ENCODE assay signal across 9 mouse cellular contexts in the genomic region with DNA sequence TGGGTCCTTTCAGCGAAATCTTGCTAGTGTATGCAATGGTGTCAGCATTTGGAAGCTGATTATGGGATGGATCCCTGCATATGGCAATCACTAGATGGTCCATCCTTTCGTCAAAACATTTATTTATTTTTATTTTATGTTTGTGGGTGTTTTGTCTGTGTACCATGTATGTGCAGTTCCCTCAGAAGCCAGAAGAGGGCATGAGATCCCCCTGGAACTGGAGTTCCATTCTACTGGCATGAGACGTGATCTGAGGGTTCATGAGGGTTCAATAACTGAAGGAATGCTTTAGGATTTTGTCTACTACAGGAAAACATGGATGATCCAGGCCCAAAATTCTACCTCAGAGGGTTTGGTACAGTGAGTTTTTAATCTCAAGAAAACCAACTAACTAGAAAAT. TPM values are rescaled to one million over a fixed set of nuclear protein-coding genes. Genes with fewer than 3 reads are reported as not detected.
A peak's percentile ranks its signal among the peaks of the same experiment; 100 is the strongest.
DNase-seq lines count a peak whose midpoint lies in the region; ATAC-seq lines count a peak whose summit lies in the region.
"Had no signal": no experiment of that assay in that cellular context is flagged by ENCODE, and none has a peak within 500 bp of the region (broad histone marks: within the 10 kb centered on the region; RNA-seq: fewer than 3 reads in every experiment).

No protein-coding gene starts in this region.

- 0 out of 2 replicates have a peak, but pooled peaks cover 5% of the 10 kb centered on the region for H3K4me1 ChIP-seq in heart, embryonic 12.5 days (replicated peaks)
- H3K4me1 ChIP-seq: liver, embryonic 15.5 days had no signal

- H3K9ac ChIP-seq in heart, embryonic 12.5 days, result no peak overlapping the region
- H3K9ac ChIP-seq: liver, embryonic 15.5 days had no signal

- H3K4me2 ChIP-seq in heart, embryonic 12.5 days, result no peak overlapping the region
- H3K4me2 ChIP-seq: liver, embryonic 15.5 days had no signal

- DNase-seq in heart, adult 11 months, result peak; percentile 72
- DNase-seq in testis, postnatal 10 days (ENCODE audit: low spot score), result peak; percentile 69
- DNase-seq in testis, postnatal 14 days (ENCODE audit: low spot score), result no peak
- peak; percentile 11 for DNase-seq in fibroblast of lung, adult 2 months (ENCODE audit: low read depth)
- peak; percentile 8 for DNase-seq in splenic B cell, adult 2 months (ENCODE audit: low read depth, low spot score)
- DNase-seq in spleen, postnatal 14 days (ENCODE audit: low spot score in 2 of 2), result no peak
- DNase-seq in left cerebral cortex, adult 8-10 months (ENCODE audit: low spot score in 2 of 2), result no peak

- no peaks in the 10 kb centered on the region for H3K36me3 ChIP-seq in heart, embryonic 12.5 days
- H3K36me3 ChIP-seq in splenic B cell, adult 2 months (ENCODE audit: control insufficient read depth, insufficient read depth, low read length, poor library complexity, severe bottlenecking), result no peaks in the 10 kb centered on the region
- H3K36me3 ChIP-seq: liver, embryonic 15.5 days had no signal

- H3K27ac ChIP-seq in heart, embryonic 12.5 days (ENCODE audit: poor library complexity, severe bottlenecking), result no peak overlapping the region
- H3K27ac ChIP-seq: liver, embryonic 15.5 days had no signal

- H3K27me3 ChIP-seq in heart, embryonic 12.5 days (replicated peaks), result no peaks in the 10 kb centered on the region
- H3K27me3 ChIP-seq in splenic B cell, adult 2 months (ENCODE audit: control insufficient read depth, insufficient read depth, low read length, poor library complexity, severe bottlenecking), result no peaks in the 10 kb centered on the region
- H3K27me3 ChIP-seq: liver, embryonic 15.5 days had no signal

- H3K9me3 ChIP-seq in heart, embryonic 12.5 days (replicated peaks), result no peaks in the 10 kb centered on the region
- H3K9me3 ChIP-seq: liver, embryonic 15.5 days had no signal

- 46% methylated on average over 3 of the region's 3 CpGs for WGBS in heart, embryonic 12.5 days

- no peak for ATAC-seq in heart, embryonic 12.5 days (ENCODE audit: insufficient number of reproducible peaks, low FRiP score)

- no peak overlapping the region for H3K4me3 ChIP-seq in heart, embryonic 12.5 days
- H3K4me3 ChIP-seq: liver, embryonic 15.5 days had no signal

RNA-seq across cellular contexts. Expression of gene Palm2, which starts 28.3 kb away (rescaled TPM):
- polyA plus RNA-seq in heart, embryonic 12.5 days (2016; fragmentation: Nextera tagmentation; extraction: Ambion mirVana), result 35.1 and 46.6 TPM in 2 replicates
- total RNA-seq in left cerebral cortex, adult 8-10 months (2022), result 10 to 100 TPM; 45.9 to 60.1 (median 55.0) TPM

Comparison
In these comparisons a context has a peak if more than half of its experiments do, and no peak if none do; other contexts are left out.
1. DNase-seq: peak in heart, adult 11 months (single experiment), testis, postnatal 10 days (single experiment), fibroblast of lung, adult 2 months (single experiment) and splenic B cell, adult 2 months (single experiment); none in testis, postnatal 14 days (single experiment), spleen, postnatal 14 days (0 of 2) and left cerebral cortex, adult 8-10 months (0 of 2).